Mouse (Mus musculus) stomach, postnatal 0 days (tissue): ENCODE data around the gene Vmn2r79.
"Not testable (repeated sequence)": the region's sequence is repeated elsewhere in the genome, so short reads cannot be mapped to it uniquely, and the experiment has no call there.

Experiments
- CTCF ChIP-seq: IDR thresholded peaks from 2 replicates; pipeline ENCODE4 v1.5.1; 2016; ENCODE audit warnings: antibody characterized with exemption, low read depth, mild to moderate bottlenecking, moderate library complexity
- EP300 ChIP-seq: optimal IDR thresholded peaks from 2 replicates; pipeline ENCODE3; 2016; ENCODE audit warnings: antibody characterized with exemption

DNA sequence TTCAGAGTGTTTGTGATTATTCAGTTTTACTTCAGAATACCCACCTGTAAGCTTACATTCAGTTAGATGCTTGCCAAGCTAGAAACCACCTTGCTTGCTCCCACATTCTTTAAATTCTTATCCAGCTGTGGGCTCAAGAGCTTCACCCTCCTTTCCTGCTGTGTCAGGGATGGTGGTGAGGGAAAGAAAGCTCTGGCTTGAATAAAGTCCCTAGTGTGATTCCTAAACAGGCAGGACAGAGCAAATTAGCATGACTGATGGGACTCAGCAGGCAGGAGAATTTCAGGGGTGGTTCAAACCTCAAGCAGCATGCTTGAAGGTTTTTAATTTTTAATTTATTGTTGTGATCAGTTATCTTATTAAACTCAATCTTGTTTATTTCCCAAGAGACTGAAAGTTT, 30.6 kb downstream of the Vmn2r79 start:
- TF ChIP-seq CTCF, EP300: not testable (repeated sequence)
